Mouse (Mus musculus) layer of hippocampus, adult 2 months (tissue): ENCODE measurements around the gene Gm13289. TPM values are rescaled to one million over a fixed set of nuclear protein-coding genes. Genes with fewer than 3 reads are reported as not detected.
"Not testable (repeated sequence)": the region's sequence is repeated elsewhere in the genome, so short reads cannot be mapped to it uniquely, and the experiment has no call there.

Source experiments
- DNase-seq, 2 experiments: peaks; one replicate each; pipeline ENCODE4 v3.0.0; 2022; ENCODE audit warnings: low spot score in 2 of 2
- H3K27ac ChIP-seq: fragments of 200-600 bp; 2 replicates; pipeline ENCODE4 v1.8.1; 2022
- H3K4me3 ChIP-seq: fragments of 200-600 bp; 2 replicates; pipeline ENCODE4 v1.8.1; 2022; ENCODE audit warnings: mild to moderate bottlenecking
- CTCF ChIP-seq: fragments of 200-600 bp; conservative IDR thresholded peaks from 2 replicates; pipeline ENCODE4 v1.8.1; 2022; ENCODE audit warnings: antibody characterized with exemption, mild to moderate bottlenecking, moderate library complexity
- total RNA-seq, 2 experiments: library from RNA; stranded (reverse); gene quantifications; 2 replicates each; pipeline ENCODE4 v1.2.3; 2021

Gene Gm13289
- total RNA-seq, 2 experiments from 2014 or later, result not detected

GRCm38 (mm10) chr4:88760431-88760830 is 16.3 kb upstream of the Gm13289 start:
- peak overlapping the region; percentile 30; the same call in 1 of the 2 replicates for H3K4me3 ChIP-seq
- TF ChIP-seq CTCF, result peak; percentile 70

GRCm38 (mm10) chr4:88761776-88762175 is 14.9 kb upstream of the Gm13289 start:
- TF ChIP-seq CTCF, result peak; percentile 43
- not testable (repeated sequence) for H3K4me3 ChIP-seq, H3K27ac ChIP-seq
- peak; percentile 60 to 73 for DNase-seq

More at GRCm38 (mm10) chr4:88760431-88760830, 16.3 kb upstream of the Gm13289 start:
- H3K27ac ChIP-seq, result not testable (repeated sequence)
- DNase-seq, result peak; percentile 35 to 49

DNA sequence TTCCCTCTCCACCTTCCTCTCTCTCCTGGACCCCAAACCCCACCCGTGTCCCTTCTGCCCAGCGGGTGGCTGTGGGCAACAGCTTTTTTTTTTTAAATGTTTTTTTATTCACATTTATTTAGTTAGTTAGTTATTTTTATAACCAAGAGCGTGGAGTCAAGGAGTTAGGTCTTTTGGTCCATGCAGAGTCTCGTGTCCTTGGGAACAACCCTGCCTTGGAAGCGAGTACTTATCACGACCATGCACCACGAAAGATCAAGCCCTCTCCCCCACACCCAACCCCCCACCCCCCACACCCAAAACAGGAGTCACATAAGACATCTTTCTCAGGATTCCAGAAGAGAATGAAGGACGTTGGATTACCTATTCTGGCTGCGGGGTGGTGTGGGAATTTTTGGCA is 14.4 kb upstream of the Gm13289 start:
- H3K4me3 ChIP-seq, DNase-seq: not testable (repeated sequence)

DNA sequence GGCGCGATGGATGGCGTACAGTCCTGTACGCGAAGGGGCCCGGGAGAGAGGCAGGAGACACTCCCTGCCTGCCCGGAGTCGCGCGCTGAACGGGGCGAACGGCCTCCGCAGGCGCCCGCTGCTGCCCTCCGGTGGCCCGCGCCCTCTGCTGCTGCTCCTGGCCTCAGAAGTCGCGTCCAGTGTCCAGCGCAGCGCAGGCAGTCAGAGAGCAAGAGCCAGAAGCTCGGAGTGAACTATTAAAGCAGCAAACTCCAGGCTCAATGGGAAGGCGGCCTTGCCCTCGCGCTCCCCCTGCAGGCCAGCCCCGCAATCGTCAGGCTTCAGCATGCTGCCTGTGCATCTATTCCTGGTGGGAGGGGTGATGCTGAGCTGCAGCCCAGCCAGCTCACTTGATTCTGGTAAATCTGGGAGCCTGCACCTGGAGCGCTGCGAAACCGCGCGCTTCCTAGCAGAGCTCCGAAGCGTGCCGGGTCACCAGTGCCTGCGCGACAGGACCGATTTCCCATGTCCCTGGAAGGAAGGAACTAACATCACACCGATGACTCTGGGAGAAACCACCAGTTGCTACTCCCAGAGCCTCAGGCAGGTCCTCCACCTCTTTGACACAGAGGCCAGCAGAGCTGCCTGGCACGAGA is 13.2 kb upstream of the Gm13289 start:
- peak overlapping the region; percentile 29; the same call in 1 of the 2 replicates for H3K4me3 ChIP-seq
- H3K27ac ChIP-seq, result not testable (repeated sequence)
- peak; percentile 16 to 25 for DNase-seq
- TF ChIP-seq CTCF, result peak; percentile 71

More for the DNA sequence above, 14.4 kb upstream of the Gm13289 start:
- not testable (repeated sequence) for H3K27ac ChIP-seq

DNA sequence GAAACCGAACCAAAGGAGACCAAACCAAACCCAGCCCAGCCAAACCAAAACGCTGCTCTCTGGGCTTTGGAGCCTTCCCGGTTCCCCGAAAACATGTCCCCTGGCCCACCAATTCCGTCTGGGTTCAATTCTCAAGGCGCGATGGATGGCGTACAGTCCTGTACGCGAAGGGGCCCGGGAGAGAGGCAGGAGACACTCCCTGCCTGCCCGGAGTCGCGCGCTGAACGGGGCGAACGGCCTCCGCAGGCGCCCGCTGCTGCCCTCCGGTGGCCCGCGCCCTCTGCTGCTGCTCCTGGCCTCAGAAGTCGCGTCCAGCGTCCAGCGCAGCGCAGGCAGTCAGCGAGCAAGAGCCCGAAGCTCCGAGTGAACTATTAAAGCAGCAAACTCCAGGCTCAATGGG is 3.2 kb upstream of the Gm13289 start, which contains the start of gene Gm13290:
Gm13290 (plus strand) TSS at position 301 of the 400 bp plus-strand sequence.
- not testable (repeated sequence) for DNase-seq, H3K27ac ChIP-seq, H3K4me3 ChIP-seq

GRCm38 (mm10) chr4:88779550-88779949 is 2.8 kb downstream of the Gm13289 start, which contains the start of gene Gm13272:
Gene Gm13272 (plus strand): TSS chr4:88779850.
- DNase-seq, H3K4me3 ChIP-seq, H3K27ac ChIP-seq: not testable (repeated sequence)

GRCm38 (mm10) chr4:88780320-88780719 is 3.6 kb downstream of the Gm13289 start:
- not testable (repeated sequence) for H3K27ac ChIP-seq, H3K4me3 ChIP-seq, DNase-seq

DNA sequence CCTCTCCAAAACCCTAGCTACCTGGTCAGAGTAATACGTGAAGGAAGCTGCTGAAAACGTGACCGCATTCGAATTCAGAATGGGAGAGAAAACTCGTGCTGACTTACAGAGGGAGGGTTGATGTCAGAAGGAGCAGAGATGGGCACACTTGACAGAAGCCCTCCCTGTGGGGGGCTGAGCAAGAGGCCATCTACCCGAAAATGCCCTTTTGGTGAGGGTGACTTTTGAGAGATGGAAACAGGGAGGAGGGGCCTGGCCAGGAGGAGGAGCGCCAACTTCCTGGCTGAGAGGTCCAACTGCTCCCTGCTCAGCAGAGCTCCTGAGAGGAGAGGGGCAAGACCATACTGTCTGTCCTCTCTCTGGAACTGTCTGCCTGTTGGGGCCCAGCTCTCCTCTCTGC is 5.1 kb downstream of the Gm13289 start, which contains the start of gene Ifnz:
Ifnz (plus strand) TSS at position 301 of the 400 bp plus-strand sequence.
- not testable (repeated sequence) for H3K27ac ChIP-seq, DNase-seq, H3K4me3 ChIP-seq

DNA sequence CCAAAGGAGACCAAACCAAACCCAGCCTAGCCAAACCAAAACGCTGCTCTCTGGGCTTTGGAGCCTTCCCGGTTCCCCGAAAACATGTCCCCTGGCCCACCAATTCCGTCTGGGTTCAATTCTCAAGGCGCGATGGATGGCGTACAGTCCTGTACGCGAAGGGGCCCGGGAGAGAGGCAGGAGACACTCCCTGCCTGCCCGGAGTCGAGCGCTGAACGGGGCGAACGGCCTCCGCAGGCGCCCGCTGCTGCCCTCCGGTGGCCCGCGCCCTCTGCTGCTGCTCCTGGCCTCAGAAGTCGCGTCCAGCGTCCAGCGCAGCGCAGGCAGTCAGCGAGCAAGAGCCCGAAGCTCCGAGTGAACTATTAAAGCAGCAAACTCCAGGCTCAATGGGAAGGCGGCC is 5.6 kb downstream of the Gm13289 start:
- TF ChIP-seq CTCF, result peak; percentile 23
- H3K4me3 ChIP-seq, DNase-seq, H3K27ac ChIP-seq: not testable (repeated sequence)

GRCm38 (mm10) chr4:88785409-88785808 is 8.7 kb downstream of the Gm13289 start, which contains the start of gene Gm13276:
Gene Gm13276 (plus strand): TSS chr4:88785709.
- not testable (repeated sequence) for H3K27ac ChIP-seq, H3K4me3 ChIP-seq, DNase-seq

- H3K4me3 ChIP-seq, H3K27ac ChIP-seq: not testable (repeated sequence)
- peak; percentile 58 for TF ChIP-seq CTCF
- peak; percentile 58 to 66 for DNase-seq
Measured at GRCm38 (mm10) chr4:88788402-88788801, 11.7 kb downstream of the Gm13289 start, which contains the start of gene Gm13277. Gene Gm13277 (plus strand): TSS chr4:88788632.

GRCm38 (mm10) chr4:88791250-88791649 is 14.5 kb downstream of the Gm13289 start, which contains the start of gene Gm13278:
Gene Gm13278 (plus strand): TSS chr4:88791550.
- H3K27ac ChIP-seq, DNase-seq: not testable (repeated sequence)

DNA sequence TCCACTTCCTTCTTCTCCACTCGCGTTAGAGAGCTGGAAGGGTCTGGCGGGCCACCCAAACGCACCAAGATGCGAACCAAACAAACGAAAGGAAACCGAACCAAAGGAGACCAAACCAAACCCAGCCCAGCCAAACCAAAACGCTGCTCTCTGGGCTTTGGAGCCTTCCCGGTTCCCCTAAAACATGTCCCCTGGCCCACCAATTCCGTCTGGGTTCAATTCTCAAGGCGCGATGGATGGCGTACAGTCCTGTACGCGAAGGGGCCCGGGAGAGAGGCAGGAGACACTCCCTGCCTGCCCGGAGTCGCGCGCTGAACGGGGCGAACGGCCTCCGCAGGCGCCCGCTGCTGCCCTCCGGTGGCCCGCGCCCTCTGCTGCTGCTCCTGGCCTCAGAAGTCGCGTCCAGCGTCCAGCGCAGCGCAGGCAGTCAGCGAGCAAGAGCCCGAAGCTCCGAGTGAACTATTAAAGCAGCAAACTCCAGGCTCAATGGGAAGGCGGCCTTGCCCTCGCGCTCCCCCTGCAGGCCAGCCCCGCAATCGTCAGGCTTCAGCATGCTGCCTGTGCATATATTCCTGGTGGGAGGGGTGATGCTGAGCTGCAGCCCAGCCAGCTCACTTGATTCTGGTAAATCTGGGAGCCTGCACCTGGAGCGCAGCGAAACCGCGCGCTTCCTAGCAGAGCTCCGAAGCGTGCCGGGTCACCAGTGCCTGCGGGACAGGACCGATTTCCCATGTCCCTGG is 17.4 kb downstream of the Gm13289 start, which contains the start of gene Gm13275:
Gm13275 (plus strand) TSS at position 552 of the 740 bp plus-strand sequence.
- peak; percentile 57 for TF ChIP-seq CTCF
- DNase-seq, result peak; percentile 41 to 60
- H3K27ac ChIP-seq, result not testable (repeated sequence)
- H3K4me3 ChIP-seq, result peak within 1 kb of the TSS; percentile 14

More at GRCm38 (mm10) chr4:88791250-88791649, 14.5 kb downstream of the Gm13289 start, which contains the start of gene Gm13278:
- H3K4me3 ChIP-seq, result not testable (repeated sequence)

DNA sequence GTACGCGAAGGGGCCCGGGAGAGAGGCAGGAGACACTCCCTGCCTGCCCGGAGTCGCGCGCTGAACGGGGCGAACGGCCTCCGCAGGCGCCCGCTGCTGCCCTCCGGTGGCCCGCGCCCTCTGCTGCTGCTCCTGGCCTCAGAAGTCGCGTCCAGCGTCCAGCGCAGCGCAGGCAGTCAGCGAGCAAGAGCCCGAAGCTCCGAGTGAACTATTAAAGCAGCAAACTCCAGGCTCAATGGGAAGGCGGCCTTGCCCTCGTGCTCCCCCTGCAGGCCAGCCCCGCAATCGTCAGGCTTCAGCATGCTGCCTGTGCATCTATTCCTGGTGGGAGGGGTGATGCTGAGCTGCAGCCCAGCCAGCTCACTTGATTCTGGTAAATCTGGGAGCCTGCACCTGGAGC is 20.4 kb downstream of the Gm13289 start, which contains the start of gene Gm13279:
Gm13279 (plus strand) TSS at position 301 of the 400 bp plus-strand sequence.
- not testable (repeated sequence) for H3K4me3 ChIP-seq, H3K27ac ChIP-seq, DNase-seq

GRCm38 (mm10) chr4:88799365-88799764 is 22.6 kb downstream of the Gm13289 start, which contains the start of gene Gm13285:
Gene Gm13285 (plus strand): TSS chr4:88799665.
- H3K4me3 ChIP-seq, DNase-seq, H3K27ac ChIP-seq: not testable (repeated sequence)

GRCm38 (mm10) chr4:88802954-88803353 is 26.2 kb downstream of the Gm13289 start, which contains the start of gene Gm13287:
Gene Gm13287 (plus strand): TSS chr4:88803254.
- H3K4me3 ChIP-seq, DNase-seq, H3K27ac ChIP-seq: not testable (repeated sequence)

- not testable (repeated sequence) for H3K27ac ChIP-seq, H3K4me3 ChIP-seq, DNase-seq
Measured at GRCm38 (mm10) chr4:88805231-88805630, 28.5 kb downstream of the Gm13289 start, which contains the start of gene Gm13288. Gene Gm13288 (plus strand): TSS chr4:88805531.
